Mouse (Mus musculus) hindbrain, embryonic 15.5 days (tissue): ENCODE data around the gene Tmem119. TPM values are rescaled to one million over a fixed set of nuclear protein-coding genes. Genes with fewer than 3 reads are reported as not detected.

Source experiments
- ATAC-seq: fragments of 200-750 bp; cut with Nextera tagmentation; 2 replicates; pipeline ENCODE4 v1.8.0; 2017; ENCODE audit warnings: low read depth, moderate number of reproducible peaks, moderate TSS enrichment; ENCODE audit not compliant: low FRiP score
- H3K27ac ChIP-seq: fragments of 300-500 bp; sonication (generic); replicated peaks from 2 replicates; pipeline ENCODE4 v1.5.1; 2015; ENCODE audit warnings: mild to moderate bottlenecking, inconsistent platforms
- H3K27me3 ChIP-seq: fragments of 300-500 bp; sonication (generic); 2 replicates; pipeline ENCODE4 v1.6.1; 2015; ENCODE audit warnings: control low read depth, inconsistent platforms
- H3K36me3 ChIP-seq: fragments of 300-500 bp; sonication (generic); 2 replicates; pipeline ENCODE4 v1.6.1; 2015; ENCODE audit warnings: control low read depth, inconsistent platforms
- H3K4me1 ChIP-seq: fragments of 300-500 bp; sonication (generic); replicated peaks from 2 replicates; pipeline ENCODE4 v1.6.1; 2015; ENCODE audit warnings: control low read depth, inconsistent platforms
- H3K4me2 ChIP-seq: fragments of 300-500 bp; sonication (generic); 2 replicates; pipeline ENCODE4 v1.6.1; 2015; ENCODE audit warnings: moderate library complexity, mild to moderate bottlenecking, inconsistent platforms
- H3K4me3 ChIP-seq: fragments of 300-500 bp; sonication (generic); 2 replicates; pipeline ENCODE4 v1.5.1; 2015; ENCODE audit warnings: mild to moderate bottlenecking, inconsistent platforms
- H3K9ac ChIP-seq: fragments of 300-500 bp; sonication (generic); 2 replicates; pipeline ENCODE4 v1.6.1; 2015; ENCODE audit warnings: inconsistent platforms
- H3K9me3 ChIP-seq: fragments of 300-500 bp; sonication (generic); 2 replicates; pipeline ENCODE4 v1.6.1; 2016; ENCODE audit warnings: control low read depth, inconsistent platforms
- WGBS: fragments of 180-500 bp; shearing (Covaris S2); methylation state at CpG from one replicate; pipeline ENCODE4 v1.1.7; 2015; 5-methylcytosine and 5-hydroxymethylcytosine counted together
- polyA plus RNA-seq: library from polyadenylated mRNA; unstranded; fragments of >200 nt; fragmentation: Nextera tagmentation; extraction: Ambion mirVana; gene quantifications from 2 replicates; pipeline ENCODE4 v1.2.1, GENCODE M21; 2015

Tmem119 gene
- polyA plus RNA-seq, 1 experiment from 2014 or later = 6.5 TPM

- no peak for ATAC-seq
- no peak within 1 kb of the TSS for H3K4me3 ChIP-seq
- no peak within 1 kb of the TSS for H3K27ac ChIP-seq
- H3K9me3 ChIP-seq = no peaks in the 10 kb centered on the region
- H3K9ac ChIP-seq = no peak within 1 kb of the TSS
- H3K27me3 ChIP-seq = no peaks in the 10 kb centered on the region
- no peak within 1 kb of the TSS for H3K4me2 ChIP-seq
- H3K36me3 ChIP-seq = no peaks in the 10 kb centered on the region
- H3K4me1 ChIP-seq = no peaks in the 10 kb centered on the region
- WGBS = 39% methylated on average over 8 of the region's 8 CpGs
Observed at GRCm38 (mm10) chr5:113832490-113832901, 32.2 kb upstream of the Tmem119 start, which contains the start of gene Selplg. Selplg (minus strand) TSS chr5:113832644.

GRCm38 (mm10) chr5:113831741-113832140 is 31.4 kb upstream of the Tmem119 start:
- H3K36me3 ChIP-seq = no peaks in the 10 kb centered on the region
- no peaks in the 10 kb centered on the region for H3K4me1 ChIP-seq
- no peak for ATAC-seq
- no peaks in the 10 kb centered on the region for H3K9me3 ChIP-seq
- no peak overlapping the region for H3K9ac ChIP-seq
- no peak overlapping the region for H3K4me3 ChIP-seq
- 72% methylated on average over 3 of the region's 3 CpGs for WGBS
- H3K27me3 ChIP-seq = no peaks in the 10 kb centered on the region
- no peak overlapping the region for H3K4me2 ChIP-seq
- H3K27ac ChIP-seq = no peak overlapping the region

- no peak for ATAC-seq
- Histone ChIP-seq H3K36me3 (no peaks in the 10 kb centered on the region), H3K4me1 (no peaks in the 10 kb centered on the region), H3K9me3 (no peaks in the 10 kb centered on the region), H3K27ac (no peak overlapping the region), H3K4me2 (no peak overlapping the region), H3K27me3 (no peaks in the 10 kb centered on the region), H3K4me3 (no peak overlapping the region), H3K9ac (no peak overlapping the region)
- 88% methylated on average over 5 of the region's 5 CpGs for WGBS
Observed at GRCm38 (mm10) chr5:113830796-113831195, 30.5 kb upstream of the Tmem119 start.

GRCm38 (mm10) chr5:113830292-113830643 is 30.0 kb upstream of the Tmem119 start:
- no peaks in the 10 kb centered on the region for H3K27me3 ChIP-seq
- H3K9ac ChIP-seq = no peak overlapping the region
- H3K36me3 ChIP-seq = no peaks in the 10 kb centered on the region
- H3K4me3 ChIP-seq = no peak overlapping the region
- H3K27ac ChIP-seq = no peak overlapping the region
- no peak for ATAC-seq
- 75% methylated on average over 10 of the region's 10 CpGs for WGBS
- H3K9me3 ChIP-seq = no peaks in the 10 kb centered on the region
- no peaks in the 10 kb centered on the region for H3K4me1 ChIP-seq
- H3K4me2 ChIP-seq = no peak overlapping the region

GRCm38 (mm10) chr5:113829566-113830291 is 29.4 kb upstream of the Tmem119 start:
- H3K9ac ChIP-seq = no peak overlapping the region
- WGBS = 79% methylated on average over 7 of the region's 7 CpGs
- no peaks in the 10 kb centered on the region for H3K27me3 ChIP-seq
- H3K36me3 ChIP-seq = no peaks in the 10 kb centered on the region
- no peak overlapping the region for H3K27ac ChIP-seq
- ATAC-seq = no peak
- no peak overlapping the region for H3K4me2 ChIP-seq
- H3K4me3 ChIP-seq = no peak overlapping the region
- no peaks in the 10 kb centered on the region for H3K4me1 ChIP-seq
- H3K9me3 ChIP-seq = no peaks in the 10 kb centered on the region

GRCm38 (mm10) chr5:113828481-113828880 is 28.2 kb upstream of the Tmem119 start:
- ATAC-seq = no peak
- no peak overlapping the region for H3K4me3 ChIP-seq
- H3K27me3 ChIP-seq = no peaks in the 10 kb centered on the region
- no peak overlapping the region for H3K4me2 ChIP-seq
- no peak overlapping the region for H3K9ac ChIP-seq
- no peak overlapping the region for H3K27ac ChIP-seq
- 66% methylated on average over 7 of the region's 7 CpGs for WGBS
- no peaks in the 10 kb centered on the region for H3K36me3 ChIP-seq
- no peaks in the 10 kb centered on the region for H3K9me3 ChIP-seq
- H3K4me1 ChIP-seq = no peaks in the 10 kb centered on the region

- ATAC-seq = no peak
- Histone ChIP-seq H3K27ac (no peak overlapping the region), H3K27me3 (no peaks in the 10 kb centered on the region), H3K4me2 (no peak overlapping the region), H3K4me3 (no peak overlapping the region), H3K9ac (no peak overlapping the region), H3K36me3 (no peaks in the 10 kb centered on the region), H3K9me3 (no peaks in the 10 kb centered on the region), H3K4me1 (no peaks in the 10 kb centered on the region)
- 44% methylated on average over 4 of the region's 4 CpGs for WGBS
Observed at GRCm38 (mm10) chr5:113827991-113828411, 27.7 kb upstream of the Tmem119 start.

GRCm38 (mm10) chr5:113826619-113827018 is 26.3 kb upstream of the Tmem119 start:
- no peaks in the 10 kb centered on the region for H3K36me3 ChIP-seq
- no peak overlapping the region for H3K27ac ChIP-seq
- no peaks in the 10 kb centered on the region for H3K4me1 ChIP-seq
- H3K4me3 ChIP-seq = no peak overlapping the region
- 90% methylated on average over 4 of the region's 4 CpGs for WGBS
- no peak overlapping the region for H3K9ac ChIP-seq
- no peaks in the 10 kb centered on the region for H3K27me3 ChIP-seq
- H3K4me2 ChIP-seq = no peak overlapping the region
- no peak for ATAC-seq
- no peaks in the 10 kb centered on the region for H3K9me3 ChIP-seq

GRCm38 (mm10) chr5:113825558-113825957 is 25.2 kb upstream of the Tmem119 start:
- H3K4me1 ChIP-seq = no peaks in the 10 kb centered on the region
- H3K27me3 ChIP-seq = no peaks in the 10 kb centered on the region
- no peak for ATAC-seq
- no peak overlapping the region for H3K9ac ChIP-seq
- 88% methylated on average over 7 of the region's 7 CpGs for WGBS
- H3K36me3 ChIP-seq = no peaks in the 10 kb centered on the region
- no peak overlapping the region for H3K27ac ChIP-seq
- H3K9me3 ChIP-seq = no peaks in the 10 kb centered on the region
- no peak overlapping the region for H3K4me2 ChIP-seq
- no peak overlapping the region for H3K4me3 ChIP-seq

GRCm38 (mm10) chr5:113824228-113824627 is 23.9 kb upstream of the Tmem119 start:
- H3K9me3 ChIP-seq = no peaks in the 10 kb centered on the region
- no peak overlapping the region for H3K4me3 ChIP-seq
- no peak overlapping the region for H3K4me2 ChIP-seq
- H3K27me3 ChIP-seq = no peaks in the 10 kb centered on the region
- 91% methylated on average over 4 of the region's 4 CpGs for WGBS
- no peak overlapping the region for H3K27ac ChIP-seq
- no peaks in the 10 kb centered on the region for H3K4me1 ChIP-seq
- H3K36me3 ChIP-seq = no peaks in the 10 kb centered on the region
- ATAC-seq = no peak
- H3K9ac ChIP-seq = no peak overlapping the region

GRCm38 (mm10) chr5:113818572-113818971 is 18.3 kb upstream of the Tmem119 start:
- Histone ChIP-seq H3K9ac (no peak overlapping the region), H3K27me3 (no peaks in the 10 kb centered on the region), H3K27ac (no peak overlapping the region), H3K36me3 (no peaks in the 10 kb centered on the region), H3K4me1 (no peaks in the 10 kb centered on the region), H3K4me3 (no peak overlapping the region), H3K4me2 (no peak overlapping the region), H3K9me3 (no peaks in the 10 kb centered on the region)
- WGBS = 66% methylated on average over 14 of the region's 14 CpGs
- ATAC-seq = peak; percentile 59; the same call in 1 of the 2 replicates

GRCm38 (mm10) chr5:113815638-113816152 is 15.4 kb upstream of the Tmem119 start:
- Histone ChIP-seq H3K4me3 (no peak overlapping the region), H3K9me3 (no peaks in the 10 kb centered on the region), H3K9ac (no peak overlapping the region), H3K27me3 (no peaks in the 10 kb centered on the region), H3K36me3 (no peaks in the 10 kb centered on the region), H3K27ac (no peak overlapping the region), H3K4me1 (no peaks in the 10 kb centered on the region), H3K4me2 (no peak overlapping the region)
- WGBS = 12% methylated on average over 15 of the region's 15 CpGs
- ATAC-seq = no peak

- no peaks in the 10 kb centered on the region for H3K27me3 ChIP-seq
- no peaks in the 10 kb centered on the region for H3K36me3 ChIP-seq
- H3K27ac ChIP-seq = no peak overlapping the region
- no peaks in the 10 kb centered on the region for H3K4me1 ChIP-seq
- H3K9ac ChIP-seq = no peak overlapping the region
- no peak for ATAC-seq
- no peak overlapping the region for H3K4me2 ChIP-seq
- no peak overlapping the region for H3K4me3 ChIP-seq
- WGBS = 54% methylated on average over 11 of the region's 11 CpGs
- no peaks in the 10 kb centered on the region for H3K9me3 ChIP-seq
Observed at GRCm38 (mm10) chr5:113815041-113815389, 14.7 kb upstream of the Tmem119 start.
